Mouse (Mus musculus) gastrocnemius, postnatal 14 days (tissue): ENCODE data around the gene Shisa8. TPM values are rescaled to one million over a fixed set of nuclear protein-coding genes. Genes with fewer than 3 reads are reported as not detected.
A peak's percentile ranks its signal among the peaks of the same experiment; 100 is the strongest.

Source experiments
- DNase-seq: peaks from one replicate; pipeline ENCODE4 v3.0.0; 2021; ENCODE audit warnings: mixed read lengths
- intact Hi-C: fragments of 180-260 bp; cut with DNase I; formaldehyde crosslinking; loops from one replicate; pipeline ENCODE4 v1.15.1; 2025; ENCODE audit warnings: low total_unique reads
- total RNA-seq, 2 experiments: library from RNA; stranded (reverse); gene quantifications; 2 replicates each; pipeline ENCODE4 v1.2.3; 2021

Shisa8 gene
- total RNA-seq, 2 experiments from 2014 or later = 0.08 TPM; not detected in 1

GRCm38 (mm10) chr15:82223657-82224601 is 11.3 kb upstream of the Shisa8 start, which contains the start of gene Tnfrsf13c:
Gene Tnfrsf13c, minus strand, starts transcription at chr15:82224369.
- intact Hi-C loops = no loop called here
- peak; percentile 62 for DNase-seq

GRCm38 (mm10) chr15:82223251-82223650 is 10.6 kb upstream of the Shisa8 start:
- intact Hi-C loops = no loop called here
- DNase-seq = no peak

GRCm38 (mm10) chr15:82221104-82221860 is 8.7 kb upstream of the Shisa8 start:
- intact Hi-C loops = no loop called here
- no peak for DNase-seq

- no peak for DNase-seq
- intact Hi-C loops = no loop called here
Measured at GRCm38 (mm10) chr15:82220003-82220675, 7.5 kb upstream of the Shisa8 start.

- intact Hi-C loops = no loop called here
- peak; percentile 17 for DNase-seq
Measured at GRCm38 (mm10) chr15:82218778-82219666, 6.4 kb upstream of the Shisa8 start.

- intact Hi-C loops = no loop called here
- peak; percentile 3 for DNase-seq
Measured at GRCm38 (mm10) chr15:82217980-82218379, 5.4 kb upstream of the Shisa8 start.

GRCm38 (mm10) chr15:82217039-82217438 is 4.4 kb upstream of the Shisa8 start:
- intact Hi-C loops = no loop called here
- DNase-seq = peak; percentile 2

- intact Hi-C loops = no loop called here
- DNase-seq = peak; percentile 2
Measured at GRCm38 (mm10) chr15:82216142-82216827, 3.7 kb upstream of the Shisa8 start.

GRCm38 (mm10) chr15:82215332-82216046 is 2.9 kb upstream of the Shisa8 start:
- intact Hi-C loops = no loop called here
- DNase-seq = no peak

- no peak for DNase-seq
- intact Hi-C loops = no loop called here
Measured at GRCm38 (mm10) chr15:82213222-82213621, 607 bp upstream of the Shisa8 start.

GRCm38 (mm10) chr15:82211911-82212751 is 484 bp downstream of the Shisa8 start:
- DNase-seq = no peak
- intact Hi-C loops = no loop called here

GRCm38 (mm10) chr15:82211281-82211680 is 1.3 kb downstream of the Shisa8 start:
- DNase-seq = no peak
- intact Hi-C loops = no loop called here

GRCm38 (mm10) chr15:82210801-82211200 is 1.8 kb downstream of the Shisa8 start:
- intact Hi-C loops = no loop called here
- no peak for DNase-seq

- intact Hi-C loops = no loop called here
Measured at GRCm38 (mm10) chr15:82209295-82210050, 3.1 kb downstream of the Shisa8 start.

GRCm38 (mm10) chr15:82208307-82208706 is 4.3 kb downstream of the Shisa8 start:
- intact Hi-C loops = no loop called here
- DNase-seq = no peak

More at GRCm38 (mm10) chr15:82209295-82210050, 3.1 kb downstream of the Shisa8 start:
- DNase-seq = no peak
